Mouse (Mus musculus) ES-E14 (cell line): ENCODE measurements at regions not wholly inside any gene's neighbourhood (a gene's known extent, or its start where the extent isn't known, plus 50 kb on each side); places are given as distances from the start of the nearest gene placed in this dataset.

ENCODE experiments used
- DNase-seq: peaks from one replicate; pipeline ENCODE4 v3.0.0-alpha.2; 2013; ENCODE audit warnings: low read depth, low spot score
- H3K27ac ChIP-seq: 2 replicates; pipeline ENCODE4 v1.5.1; 2012; ENCODE audit warnings: low read depth, mild to moderate bottlenecking, low read length, moderate library complexity, mixed read lengths; ENCODE audit not compliant: poor library complexity, insufficient read depth, severe bottlenecking
- H3K36me3 ChIP-seq: 2 replicates; pipeline ENCODE4 v1.6.1; 2012; ENCODE audit warnings: mild to moderate bottlenecking, low read length, moderate library complexity, mixed read lengths; ENCODE audit not compliant: control insufficient read depth, poor library complexity, insufficient read depth, severe bottlenecking
- H3K4me1 ChIP-seq, 2 experiments: fragments of 150-350 bp in 1 of 2; sonication (generic) in 1 of 2; 2 replicates each; pipeline ENCODE4 v1.6.1; 2012; ENCODE audit warnings: low read length in 2 of 2, mild to moderate bottlenecking in 1 of 2, mixed read lengths in 1 of 2; ENCODE audit not compliant: control insufficient read depth in 2 of 2, insufficient read depth in 2 of 2, poor library complexity in 1 of 2
- H3K4me3 ChIP-seq, 2 experiments: fragments of 150-350 bp in 1 of 2; sonication (generic) in 1 of 2; 2 replicates each; pipeline ENCODE4 v1.5.1; 2012; ENCODE audit warnings: low read length in 2 of 2, low read depth in 1 of 2, mild to moderate bottlenecking in 1 of 2, mixed read lengths in 1 of 2; ENCODE audit not compliant: insufficient read depth in 1 of 2, poor library complexity in 1 of 2, severe bottlenecking in 1 of 2
- H3K9ac ChIP-seq: 2 replicates; pipeline ENCODE4 v1.6.1; 2012; ENCODE audit warnings: low read depth, mild to moderate bottlenecking, low read length, mixed read lengths; ENCODE audit not compliant: poor library complexity, insufficient read depth, severe bottlenecking
- H3K9me3 ChIP-seq: fragments of 150-350 bp; sonication (generic); 2 replicates; pipeline ENCODE4 v1.6.1; 2012; ENCODE audit warnings: low read depth, mild to moderate bottlenecking, low read length; ENCODE audit not compliant: control insufficient read depth, insufficient read depth
- CHD2 ChIP-seq: IDR thresholded peaks from 2 replicates; pipeline ENCODE4 v1.6.1; 2014; ENCODE audit warnings: mild to moderate bottlenecking, low read depth, low read length, inconsistent platforms
- HCFC1 ChIP-seq: IDR thresholded peaks from 2 replicates; pipeline ENCODE4 v1.6.1; 2012; ENCODE audit warnings: low read length, inconsistent platforms, borderline replicate concordance; ENCODE audit not compliant: insufficient read depth
- MAFK ChIP-seq: IDR thresholded peaks from 2 replicates; pipeline ENCODE4 v1.6.1; 2014; ENCODE audit warnings: mild to moderate bottlenecking, low read depth, low read length, inconsistent platforms; ENCODE audit not compliant: insufficient read depth
- ZC3H11A ChIP-seq: IDR thresholded peaks from 2 replicates; pipeline ENCODE4 v1.6.1; 2012; ENCODE audit warnings: low read depth, mild to moderate bottlenecking, inconsistent platforms, low read length, borderline replicate concordance
- ZNF384 ChIP-seq: IDR thresholded peaks from 2 replicates; pipeline ENCODE4 v1.6.1; 2012; ENCODE audit warnings: low read depth, low read length, inconsistent platforms
- in situ Hi-C, 2 experiments: fragments of 600-800 bp; cut with MboI; formaldehyde crosslinking; loops; one replicate each; pipeline ENCODE4 v1.15.1; 2025; ENCODE audit warnings: low sequenced_read_pairs in 2 of 2, inconsistent platforms in 1 of 2; ENCODE audit not compliant: unreplicated experiment in 2 of 2

- Histone ChIP-seq H3K27ac (no peak overlapping the region), H3K9ac (no peak overlapping the region), H3K4me1 (peaks cover 0 to 4% of the 10 kb centered on the region in 2 experiments; a peak in 2 of 4 replicates), H3K9me3 (no peaks in the 10 kb centered on the region), H3K4me3 (no peak overlapping the region), H3K36me3 (no peaks in the 10 kb centered on the region)
- no peak for TF ChIP-seq HCFC1
- no peak for TF ChIP-seq ZC3H11A
- no peak for TF ChIP-seq MAFK
- TF ChIP-seq ZNF384: no peak
- no peak for TF ChIP-seq CHD2
- in situ Hi-C loops: no loop called here
- DNase-seq: no peak
These were observed 192.8 kb upstream of the Col8a1 start for GRCm38 (mm10) chr16:57947309-57947708.

GRCm38 (mm10) chr16:57949680-57950079, 195.1 kb upstream of the Col8a1 start:
- no peak for DNase-seq
- no peak for TF ChIP-seq CHD2
- no peak for TF ChIP-seq MAFK
- no peak for TF ChIP-seq HCFC1
- no peak for TF ChIP-seq ZNF384
- no peak for TF ChIP-seq ZC3H11A
- H3K9me3 ChIP-seq: no peaks in the 10 kb centered on the region
- peaks cover 0 to 4% of the 10 kb centered on the region in 2 experiments; a peak in 2 of 4 replicates for H3K4me1 ChIP-seq
- H3K36me3 ChIP-seq: no peaks in the 10 kb centered on the region
- in situ Hi-C loops: no loop called here
- H3K4me3 ChIP-seq: no peak overlapping the region
- H3K27ac ChIP-seq: no peak overlapping the region
- no peak overlapping the region for H3K9ac ChIP-seq

- H3K4me3 ChIP-seq: no peak overlapping the region
- no peaks in the 10 kb centered on the region for H3K4me1 ChIP-seq
- H3K9me3 ChIP-seq: no peaks in the 10 kb centered on the region
- no peak for TF ChIP-seq HCFC1
- no peak for TF ChIP-seq ZNF384
- no peak for TF ChIP-seq MAFK
- TF ChIP-seq CHD2: no peak
- TF ChIP-seq ZC3H11A: no peak
- H3K36me3 ChIP-seq: no peaks in the 10 kb centered on the region
- DNase-seq: no peak
- no peak overlapping the region for H3K9ac ChIP-seq
- no peak overlapping the region for H3K27ac ChIP-seq
- in situ Hi-C loops: no loop called here
These were observed 216.4 kb upstream of the Col8a1 start for GRCm38 (mm10) chr16:57970956-57971355.

GRCm38 (mm10) chr16:57984111-57984510, 229.6 kb upstream of the Col8a1 start:
- H3K9ac ChIP-seq: no peak overlapping the region
- in situ Hi-C loops: no loop called here
- no peak overlapping the region for H3K4me3 ChIP-seq
- H3K36me3 ChIP-seq: no peaks in the 10 kb centered on the region
- TF ChIP-seq HCFC1 (no peak), ZC3H11A (no peak), MAFK (no peak), ZNF384 (no peak), CHD2 (no peak)
- H3K9me3 ChIP-seq: no peaks in the 10 kb centered on the region
- no peaks in the 10 kb centered on the region for H3K4me1 ChIP-seq
- no peak for DNase-seq
- H3K27ac ChIP-seq: no peak overlapping the region

- H3K4me1 ChIP-seq: no peaks in the 10 kb centered on the region
- TF ChIP-seq ZC3H11A: no peak
- TF ChIP-seq ZNF384: no peak
- no peak for TF ChIP-seq MAFK
- no peak for TF ChIP-seq HCFC1
- TF ChIP-seq CHD2: no peak
- H3K27ac ChIP-seq: no peak overlapping the region
- DNase-seq: no peak
- H3K9me3 ChIP-seq: no peaks in the 10 kb centered on the region
- no peaks in the 10 kb centered on the region for H3K36me3 ChIP-seq
- no peak overlapping the region for H3K9ac ChIP-seq
- H3K4me3 ChIP-seq: no peak overlapping the region
- in situ Hi-C loops: no loop called here
These were observed 251.2 kb upstream of the Col8a1 start for GRCm38 (mm10) chr16:58005740-58006139.
